Mouse (Mus musculus) thymus, postnatal 36 days (tissue): ENCODE data around the gene Sptlc2.

ENCODE experiments used
- DNase-seq, 2 experiments: peaks; one replicate each; pipeline ENCODE4 v3.0.0; 2022; ENCODE audit warnings: mixed read lengths in 2 of 2

The Sptlc2 gene

GRCm38 (mm10) chr12:87394316-87394715 lies 6.2 kb upstream of the Sptlc2 start:
- no peak for DNase-seq

GRCm38 (mm10) chr12:87393447-87394145 lies 5.4 kb upstream of the Sptlc2 start:
- DNase-seq: no peak

GRCm38 (mm10) chr12:87391355-87391754 lies 3.2 kb upstream of the Sptlc2 start:
- no peak for DNase-seq

GRCm38 (mm10) chr12:87389231-87389630 lies 1.1 kb upstream of the Sptlc2 start:
- no peak for DNase-seq

- peak in 1 of 2 experiments; percentile 19 for DNase-seq
Measured at GRCm38 (mm10) chr12:87387171-87388121, 709 bp downstream of the Sptlc2 start.

- DNase-seq: no peak
Measured at GRCm38 (mm10) chr12:87385051-87385450, 3.1 kb downstream of the Sptlc2 start.

- DNase-seq: no peak
Measured at GRCm38 (mm10) chr12:87381380-87381682, 6.8 kb downstream of the Sptlc2 start.

GRCm38 (mm10) chr12:87380586-87381379 lies 7.4 kb downstream of the Sptlc2 start:
- no peak for DNase-seq

- DNase-seq: no peak
Measured at GRCm38 (mm10) chr12:87379496-87379895, 8.7 kb downstream of the Sptlc2 start.

- no peak for DNase-seq
Measured at GRCm38 (mm10) chr12:87374159-87374558, 14.0 kb downstream of the Sptlc2 start.

- DNase-seq: no peak
Measured at GRCm38 (mm10) chr12:87369319-87369718, 18.8 kb downstream of the Sptlc2 start.

GRCm38 (mm10) chr12:87368092-87368491 lies 20.1 kb downstream of the Sptlc2 start:
- DNase-seq: no peak

- no peak for DNase-seq
Measured at GRCm38 (mm10) chr12:87365676-87366075, 22.5 kb downstream of the Sptlc2 start.

- DNase-seq: no peak
Measured at GRCm38 (mm10) chr12:87362111-87362510, 26.0 kb downstream of the Sptlc2 start.

GRCm38 (mm10) chr12:87348029-87348428 lies 40.1 kb downstream of the Sptlc2 start:
- no peak for DNase-seq

- DNase-seq: no peak
Measured at GRCm38 (mm10) chr12:87347511-87347910, 40.6 kb downstream of the Sptlc2 start.

GRCm38 (mm10) chr12:87343084-87343605 lies 45.0 kb downstream of the Sptlc2 start:
- no peak for DNase-seq

GRCm38 (mm10) chr12:87338082-87338481 lies 50.1 kb downstream of the Sptlc2 start:
- no peak for DNase-seq

- DNase-seq: no peak
Measured at GRCm38 (mm10) chr12:87334886-87335285, 53.3 kb downstream of the Sptlc2 start.

- no peak for DNase-seq
Measured at GRCm38 (mm10) chr12:87333794-87334193, 54.4 kb downstream of the Sptlc2 start.

- no peak for DNase-seq
Measured at GRCm38 (mm10) chr12:87332511-87332910, 55.6 kb downstream of the Sptlc2 start.

- DNase-seq: no peak
Measured at GRCm38 (mm10) chr12:87331908-87332307, 56.2 kb downstream of the Sptlc2 start.

GRCm38 (mm10) chr12:87331053-87331456 lies 57.1 kb downstream of the Sptlc2 start:
- no peak for DNase-seq
